Mouse (Mus musculus) liver, embryonic 14.5 days (tissue): ENCODE measurements at regions not wholly inside any gene's neighbourhood (a gene's known extent, or its start where the extent isn't known, plus 50 kb on each side); places are given as distances from the start of the nearest gene placed in this dataset.

Source experiments
- ATAC-seq: fragments of 200-750 bp; cut with Nextera tagmentation; 2 replicates; pipeline ENCODE4 v1.8.0; 2017; ENCODE audit warnings: moderate number of reproducible peaks, mild to moderate bottlenecking, moderate library complexity; ENCODE audit not compliant: insufficient read depth
- DNase-seq, 3 experiments: peaks; one replicate each; pipeline ENCODE4 v3.0.0-alpha.2; 2012 to 2013; ENCODE audit warnings: low read depth in 3 of 3, low spot score in 3 of 3
- H3K27ac ChIP-seq: fragments of 300-500 bp; sonication (generic); 2 replicates; pipeline ENCODE4 v1.5.1; 2014; ENCODE audit warnings: moderate library complexity, mild to moderate bottlenecking, control low read depth, inconsistent platforms
- H3K27me3 ChIP-seq: fragments of 300-500 bp; sonication (generic); 2 replicates; pipeline ENCODE4 v1.6.1; 2014; ENCODE audit warnings: mild to moderate bottlenecking, low read length, moderate library complexity; ENCODE audit not compliant: control insufficient read depth, insufficient read depth
- H3K36me3 ChIP-seq: fragments of 300-500 bp; sonication (generic); replicated peaks from 2 replicates; pipeline ENCODE4 v1.6.1; 2014; ENCODE audit warnings: low read depth; ENCODE audit not compliant: control insufficient read depth, insufficient read depth
- H3K4me1 ChIP-seq, 2 experiments: fragments of 200-500 bp in 1 of 2; fragments of 300-500 bp in 1 of 2; sonication (generic) in 1 of 2; replicated peaks; 2 replicates each; pipeline ENCODE4 v1.6.1; 2012 to 2014; ENCODE audit warnings: antibody characterized with exemption in 1 of 2, inconsistent platforms in 1 of 2, low read length in 1 of 2; ENCODE audit not compliant: control insufficient read depth in 2 of 2, insufficient read depth in 2 of 2
- H3K4me2 ChIP-seq: fragments of 300-500 bp; sonication (generic); 2 replicates; pipeline ENCODE4 v1.6.1; 2014; ENCODE audit warnings: low read depth, mild to moderate bottlenecking, control low read depth, moderate library complexity
- H3K4me3 ChIP-seq, 2 experiments: fragments of 200-500 bp in 1 of 2; fragments of 300-500 bp in 1 of 2; sonication (generic) in 1 of 2; 2 replicates each; pipeline ENCODE4 v1.5.1; 2012 to 2014; ENCODE audit warnings: low read depth in 2 of 2, low read length in 2 of 2, mild to moderate bottlenecking in 2 of 2, control low read depth in 1 of 2, inconsistent platforms in 1 of 2, moderate library complexity in 1 of 2; ENCODE audit not compliant: insufficient read depth in 1 of 2
- H3K9ac ChIP-seq: fragments of 300-500 bp; sonication (generic); replicated peaks from 2 replicates; pipeline ENCODE4 v1.6.1; 2014; ENCODE audit warnings: mild to moderate bottlenecking, control low read depth, moderate library complexity
- H3K9me3 ChIP-seq: fragments of 300-500 bp; sonication (generic); 2 replicates; pipeline ENCODE4 v1.6.1; 2016; ENCODE audit warnings: low read length, mixed read lengths; ENCODE audit not compliant: control insufficient read depth
- CTCF ChIP-seq: IDR thresholded peaks from 2 replicates; pipeline ENCODE4 v1.5.1; 2016; ENCODE audit warnings: antibody characterized with exemption, low read depth, control low read depth
- EP300 ChIP-seq: IDR thresholded peaks from 2 replicates; pipeline ENCODE4 v1.6.1; 2016; ENCODE audit warnings: antibody characterized with exemption, low read depth
- WGBS: fragments of 180-500 bp; shearing (Covaris S2); extraction: QIAGEN DNeasy Blood & Tissue Kit; methylation state at CpG from one replicate; pipeline ENCODE4 v1.1.7; 2014; ENCODE audit not compliant: insufficient replicate concordance; 5-methylcytosine and 5-hydroxymethylcytosine counted together

DNA sequence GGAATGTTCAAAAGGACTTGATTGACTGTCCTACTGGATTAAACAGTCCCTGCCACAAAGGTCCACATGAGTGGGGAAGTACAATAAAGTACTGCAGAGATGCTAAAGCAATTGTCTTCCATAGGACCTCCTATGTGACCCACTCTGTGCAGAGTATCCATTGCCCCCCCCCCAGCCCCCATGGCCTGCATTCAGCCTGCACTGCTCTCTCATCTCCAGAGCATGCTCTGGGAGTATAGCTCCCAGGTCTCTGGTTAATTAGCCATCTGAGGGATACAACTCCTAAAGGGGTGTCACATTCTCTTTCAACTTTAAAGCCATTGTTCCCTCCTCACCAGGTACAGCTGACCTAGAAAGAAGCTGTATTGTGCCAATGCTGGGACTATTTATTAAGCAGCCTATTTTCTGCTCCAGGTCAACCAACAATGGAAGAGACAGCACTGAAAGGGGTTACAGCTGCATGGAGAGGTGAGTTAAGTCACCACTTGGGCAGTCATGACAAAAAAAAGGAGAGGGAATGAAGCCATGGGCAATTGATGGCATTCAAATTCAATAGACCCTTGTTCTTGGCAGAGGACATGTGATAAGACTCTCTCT is 364.8 kb downstream of the Hs3st1 start:
- ATAC-seq (no peak), DNase-seq (no peak)
- H3K36me3 ChIP-seq, result no peaks in the 10 kb centered on the region
- H3K27ac ChIP-seq, result no peak overlapping the region
- no peak overlapping the region for H3K4me2 ChIP-seq
- no peak overlapping the region for H3K9ac ChIP-seq
- H3K27me3 ChIP-seq, result no peaks in the 10 kb centered on the region
- TF ChIP-seq EP300 (no peak), CTCF (no peak)
- no peak overlapping the region for H3K4me3 ChIP-seq
- no peaks in the 10 kb centered on the region for H3K4me1 ChIP-seq
- no peaks in the 10 kb centered on the region for H3K9me3 ChIP-seq

- WGBS, result 68% methylated on average over 2 of the region's 2 CpGs
- H3K36me3 ChIP-seq, result no peaks in the 10 kb centered on the region
- H3K9me3 ChIP-seq, result no peaks in the 10 kb centered on the region
- H3K4me1 ChIP-seq, result no peaks in the 10 kb centered on the region
- no peaks in the 10 kb centered on the region for H3K27me3 ChIP-seq
- TF ChIP-seq CTCF (no peak), EP300 (no peak)
- ATAC-seq, result no peak
- no peak overlapping the region for H3K4me2 ChIP-seq
- H3K9ac ChIP-seq, result no peak overlapping the region
- no peak overlapping the region for H3K27ac ChIP-seq
- H3K4me3 ChIP-seq, result no peak overlapping the region
- no peak for DNase-seq
Observed at GRCm38 (mm10) chr5:39384410-39384809, 370.9 kb downstream of the Hs3st1 start.

DNA sequence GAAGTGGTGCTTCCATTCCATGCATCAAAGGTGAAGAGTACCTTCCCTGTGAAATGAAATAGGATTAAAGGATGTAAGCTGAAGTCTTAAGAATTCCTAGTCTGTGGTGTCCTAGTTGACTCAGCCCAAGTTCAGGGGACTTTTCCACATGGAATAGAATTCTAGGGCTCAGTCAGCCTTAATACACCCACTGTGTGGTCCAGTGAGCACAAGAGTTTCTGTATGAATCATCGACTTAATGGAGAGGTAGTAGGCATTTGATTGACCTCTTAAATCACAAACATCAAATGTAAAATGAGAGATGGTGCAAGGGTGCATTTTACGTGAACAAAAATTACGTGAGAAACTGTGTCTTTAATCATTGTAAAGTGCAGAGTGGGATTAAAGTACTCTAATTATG is 381.1 kb downstream of the Hs3st1 start:
- 57% methylated on average over 3 of the region's 3 CpGs for WGBS
- H3K27me3 ChIP-seq, result no peaks in the 10 kb centered on the region
- no peak overlapping the region for H3K4me3 ChIP-seq
- H3K4me2 ChIP-seq, result no peak overlapping the region
- no peak for DNase-seq
- H3K27ac ChIP-seq, result no peak overlapping the region
- ATAC-seq, result no peak
- H3K9me3 ChIP-seq, result no peaks in the 10 kb centered on the region
- no peak overlapping the region for H3K9ac ChIP-seq
- no peaks in the 10 kb centered on the region for H3K36me3 ChIP-seq
- no peak for TF ChIP-seq CTCF
- no peak for TF ChIP-seq EP300
- no peaks in the 10 kb centered on the region for H3K4me1 ChIP-seq

GRCm38 (mm10) chr5:39348680-39349079 is 406.6 kb downstream of the Hs3st1 start:
- Histone ChIP-seq H3K9ac (no peak overlapping the region), H3K4me2 (no peak overlapping the region), H3K4me3 (no peak overlapping the region), H3K36me3 (no peaks in the 10 kb centered on the region), H3K9me3 (no peaks in the 10 kb centered on the region), H3K27me3 (no peaks in the 10 kb centered on the region), H3K4me1 (no peaks in the 10 kb centered on the region), H3K27ac (no peak overlapping the region)
- no peak for DNase-seq
- TF ChIP-seq EP300 (no peak), CTCF (no peak)
- no peak for ATAC-seq
- WGBS, result 53% methylated on average over 3 of the region's 3 CpGs

DNA sequence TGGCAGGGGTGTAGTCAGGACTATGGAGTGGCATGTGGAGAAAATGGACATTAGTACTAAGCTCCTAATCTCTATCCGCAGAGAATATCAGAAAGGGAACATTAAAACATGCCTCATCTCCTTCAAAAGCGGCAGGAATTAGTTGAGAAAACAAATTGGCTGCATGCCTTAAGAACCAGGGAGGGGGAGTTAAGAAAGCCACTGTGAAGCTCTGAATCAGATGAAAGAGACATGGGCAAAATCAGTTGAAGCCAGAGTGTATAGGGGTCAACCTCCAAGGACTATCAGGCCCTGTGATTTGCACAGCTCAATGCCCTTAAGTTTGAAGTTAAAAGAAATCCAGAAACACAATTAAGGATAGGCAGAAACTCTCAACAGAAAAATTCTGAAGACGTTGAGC is 408.3 kb downstream of the Hs3st1 start:
- no peak for TF ChIP-seq EP300
- no peak for TF ChIP-seq CTCF

More for the DNA sequence above, 408.3 kb downstream of the Hs3st1 start:
- WGBS, result 55% methylated on average over 3 of the region's 3 CpGs
- H3K27me3 ChIP-seq, result no peaks in the 10 kb centered on the region
- H3K36me3 ChIP-seq, result no peaks in the 10 kb centered on the region
- no peaks in the 10 kb centered on the region for H3K9me3 ChIP-seq
- no peaks in the 10 kb centered on the region for H3K4me1 ChIP-seq
- H3K9ac ChIP-seq, result no peak overlapping the region
- H3K4me2 ChIP-seq, result no peak overlapping the region
- ATAC-seq (no peak), DNase-seq (no peak)
- no peak overlapping the region for H3K27ac ChIP-seq
- H3K4me3 ChIP-seq, result no peak overlapping the region
